Mouse (Mus musculus) neural tube, embryonic 12.5 days (tissue): ENCODE results near the gene Lif. TPM values are rescaled to one million over a fixed set of nuclear protein-coding genes. Genes with fewer than 3 reads are reported as not detected.

Experiments used
- ATAC-seq: fragments of 200-750 bp; cut with Nextera tagmentation; 2 replicates; pipeline ENCODE4 v1.8.0; 2017; ENCODE audit warnings: low read depth, mild to moderate bottlenecking, moderate TSS enrichment, moderate library complexity; ENCODE audit not compliant: low FRiP score
- H3K27ac ChIP-seq: fragments of 300-500 bp; sonication (generic); 2 replicates; pipeline ENCODE4 v1.5.1; 2016
- H3K27me3 ChIP-seq: fragments of 300-500 bp; sonication (generic); replicated peaks from 2 replicates; pipeline ENCODE4 v1.6.1; 2016; ENCODE audit warnings: mild to moderate bottlenecking
- H3K36me3 ChIP-seq: fragments of 300-500 bp; sonication (generic); 2 replicates; pipeline ENCODE4 v1.6.1; 2016; ENCODE audit warnings: mild to moderate bottlenecking
- H3K4me1 ChIP-seq: fragments of 300-500 bp; sonication (generic); 2 replicates; pipeline ENCODE4 v1.6.1; 2016
- H3K4me2 ChIP-seq: fragments of 300-500 bp; sonication (generic); replicated peaks from 2 replicates; pipeline ENCODE4 v1.6.1; 2016; ENCODE audit warnings: mild to moderate bottlenecking
- H3K4me3 ChIP-seq: fragments of 300-500 bp; sonication (generic); 2 replicates; pipeline ENCODE4 v1.5.1; 2016
- H3K9ac ChIP-seq: fragments of 300-500 bp; sonication (generic); 2 replicates; pipeline ENCODE4 v1.6.1; 2016; ENCODE audit warnings: mild to moderate bottlenecking
- H3K9me3 ChIP-seq: fragments of 300-500 bp; sonication (generic); 2 replicates; pipeline ENCODE4 v1.6.1; 2016; ENCODE audit warnings: mild to moderate bottlenecking
- WGBS: fragments of 180-500 bp; shearing (Covaris S2); methylation state at CpG from one replicate; pipeline ENCODE4 v1.1.7; 2016; 5-methylcytosine and 5-hydroxymethylcytosine counted together
- polyA plus RNA-seq: library from polyadenylated mRNA; unstranded; fragments of >200 nt; fragmentation: Nextera tagmentation; extraction: Ambion mirVana; gene quantifications from 2 replicates; pipeline ENCODE4 v1.2.1, GENCODE M21; 2016

Gene Lif
- polyA plus RNA-seq, 1 experiment from 2014 or later: not detected

- no peak for ATAC-seq
- Histone ChIP-seq H3K4me2 (no peak overlapping the region), H3K9ac (no peak overlapping the region), H3K9me3 (no peaks in the 10 kb centered on the region), H3K4me1 (no peaks in the 10 kb centered on the region), H3K27ac (no peak overlapping the region), H3K27me3 (no peaks in the 10 kb centered on the region), H3K4me3 (no peak overlapping the region), H3K36me3 (no peaks in the 10 kb centered on the region)
- WGBS: 73% methylated on average over 2 of the region's 2 CpGs
Measured at GRCm38 (mm10) chr11:4306086-4306485, 48.7 kb downstream of the Lif start.

- Histone ChIP-seq H3K36me3 (no peaks in the 10 kb centered on the region), H3K9ac (0 out of 2 replicates have a peak overlapping the region, but pooled peaks have one; percentile 9), H3K9me3 (no peaks in the 10 kb centered on the region), H3K4me1 (no peaks in the 10 kb centered on the region), H3K4me3 (no peak overlapping the region), H3K27me3 (no peaks in the 10 kb centered on the region), H3K27ac (no peak overlapping the region), H3K4me2 (peak overlapping the region; percentile 40)
- no peak for ATAC-seq
- WGBS: 17% methylated on average over 6 of the region's 6 CpGs
Measured at GRCm38 (mm10) chr11:4308060-4308513, 50.7 kb downstream of the Lif start.

GRCm38 (mm10) chr11:4308514-4309450 is 51.4 kb downstream of the Lif start:
- no peak for ATAC-seq
- Histone ChIP-seq H3K9ac (0 out of 2 replicates have a peak overlapping the region, but pooled peaks have one; percentile 9), H3K27ac (no peak overlapping the region), H3K4me3 (no peak overlapping the region), H3K9me3 (no peaks in the 10 kb centered on the region), H3K36me3 (no peaks in the 10 kb centered on the region), H3K27me3 (no peaks in the 10 kb centered on the region), H3K4me2 (peak overlapping the region; percentile 40), H3K4me1 (no peaks in the 10 kb centered on the region)
- WGBS: 49% methylated on average over 25 of the region's 25 CpGs

- no peak overlapping the region for H3K9ac ChIP-seq
- H3K4me1 ChIP-seq: no peaks in the 10 kb centered on the region
- H3K4me3 ChIP-seq: no peak overlapping the region
- H3K4me2 ChIP-seq: no peak overlapping the region
- WGBS: 85% methylated on average over 4 of the region's 4 CpGs
- ATAC-seq: no peak
- H3K27ac ChIP-seq: no peak overlapping the region
- H3K9me3 ChIP-seq: no peaks in the 10 kb centered on the region
- no peaks in the 10 kb centered on the region; the same call in 1 of the 2 replicates for H3K27me3 ChIP-seq
- no peaks in the 10 kb centered on the region for H3K36me3 ChIP-seq
Measured at GRCm38 (mm10) chr11:4309613-4310012, 52.3 kb downstream of the Lif start.

- Histone ChIP-seq H3K27ac (no peak overlapping the region), H3K9ac (no peak overlapping the region), H3K9me3 (no peaks in the 10 kb centered on the region), H3K4me3 (no peak overlapping the region), H3K36me3 (no peaks in the 10 kb centered on the region), H3K27me3 (no peaks in the 10 kb centered on the region; the same call in 1 of the 2 replicates), H3K4me1 (no peaks in the 10 kb centered on the region), H3K4me2 (no peak overlapping the region)
- ATAC-seq: no peak
- WGBS: 84% methylated on average over 4 of the region's 4 CpGs
Measured at GRCm38 (mm10) chr11:4310324-4310723, 53.0 kb downstream of the Lif start.

- WGBS: 79% methylated on average over 4 of the region's 4 CpGs
- Histone ChIP-seq H3K9me3 (no peaks in the 10 kb centered on the region), H3K27me3 (no peaks in the 10 kb centered on the region; the same call in 1 of the 2 replicates), H3K4me1 (no peaks in the 10 kb centered on the region), H3K27ac (no peak overlapping the region), H3K36me3 (no peaks in the 10 kb centered on the region), H3K4me3 (no peak overlapping the region), H3K9ac (no peak overlapping the region), H3K4me2 (no peak overlapping the region)
- no peak for ATAC-seq
Measured at GRCm38 (mm10) chr11:4312180-4312579, 54.8 kb downstream of the Lif start.

- no peaks in the 10 kb centered on the region for H3K36me3 ChIP-seq
- 81% methylated on average over 5 of the region's 5 CpGs for WGBS
- no peak overlapping the region for H3K27ac ChIP-seq
- no peak for ATAC-seq
- H3K4me2 ChIP-seq: no peak overlapping the region
- H3K27me3 ChIP-seq: no peaks in the 10 kb centered on the region; the same call in 1 of the 2 replicates
- no peak overlapping the region for H3K4me3 ChIP-seq
- H3K9ac ChIP-seq: no peak overlapping the region
- H3K9me3 ChIP-seq: no peaks in the 10 kb centered on the region
- H3K4me1 ChIP-seq: no peaks in the 10 kb centered on the region
Measured at GRCm38 (mm10) chr11:4317287-4317686, 59.9 kb downstream of the Lif start.

GRCm38 (mm10) chr11:4318011-4318410 is 60.7 kb downstream of the Lif start:
- Histone ChIP-seq H3K4me2 (no peak overlapping the region), H3K9ac (no peak overlapping the region), H3K27ac (no peak overlapping the region), H3K36me3 (no peaks in the 10 kb centered on the region), H3K27me3 (no peaks in the 10 kb centered on the region; the same call in 1 of the 2 replicates), H3K9me3 (no peaks in the 10 kb centered on the region), H3K4me1 (no peaks in the 10 kb centered on the region), H3K4me3 (no peak overlapping the region)
- WGBS: 71% methylated on average over 3 of the region's 3 CpGs
- no peak for ATAC-seq

- ATAC-seq: no peak
- no peaks in the 10 kb centered on the region for H3K36me3 ChIP-seq
- H3K27ac ChIP-seq: no peak overlapping the region
- no peaks in the 10 kb centered on the region for H3K9me3 ChIP-seq
- H3K9ac ChIP-seq: no peak overlapping the region
- 89% methylated on average over 14 of the region's 14 CpGs for WGBS
- H3K4me1 ChIP-seq: no peaks in the 10 kb centered on the region
- H3K27me3 ChIP-seq: no peaks in the 10 kb centered on the region
- no peak overlapping the region for H3K4me3 ChIP-seq
- no peak overlapping the region for H3K4me2 ChIP-seq
Measured at GRCm38 (mm10) chr11:4319212-4319955, 62.0 kb downstream of the Lif start.

- Histone ChIP-seq H3K9me3 (no peaks in the 10 kb centered on the region), H3K27me3 (no peaks in the 10 kb centered on the region), H3K36me3 (no peaks in the 10 kb centered on the region), H3K27ac (no peak overlapping the region), H3K9ac (no peak overlapping the region), H3K4me3 (no peak overlapping the region), H3K4me2 (no peak overlapping the region), H3K4me1 (no peaks in the 10 kb centered on the region)
- WGBS: 76% methylated on average over 4 of the region's 4 CpGs
- no peak for ATAC-seq
Measured at GRCm38 (mm10) chr11:4320876-4321275, 63.5 kb downstream of the Lif start.
